Mouse (Mus musculus) hindbrain, embryonic 11.5 days (tissue): ENCODE measurements at regions not wholly inside any gene's neighbourhood (a gene's known extent, or its start where the extent isn't known, plus 50 kb on each side); places are given as distances from the start of the nearest gene placed in this dataset.

Experiments used
- ATAC-seq: fragments of 200-750 bp; cut with Nextera tagmentation; 2 replicates; pipeline ENCODE4 v1.8.0; 2017; ENCODE audit warnings: mild to moderate bottlenecking, moderate TSS enrichment, moderate library complexity; ENCODE audit not compliant: low FRiP score
- DNase-seq: peaks from one replicate; pipeline ENCODE4 v3.0.0-alpha.2; 2015; ENCODE audit warnings: low spot score
- H3K27ac ChIP-seq: fragments of 300-500 bp; sonication (generic); 2 replicates; pipeline ENCODE4 v1.5.1; 2014; ENCODE audit warnings: mild to moderate bottlenecking, low read depth, low read length
- H3K27me3 ChIP-seq: fragments of 300-500 bp; sonication (generic); 2 replicates; pipeline ENCODE4 v1.6.1; 2014; ENCODE audit warnings: mild to moderate bottlenecking, low read length, moderate library complexity, mixed read lengths; ENCODE audit not compliant: control insufficient read depth, insufficient read depth
- H3K36me3 ChIP-seq: fragments of 300-500 bp; sonication (generic); 2 replicates; pipeline ENCODE4 v1.6.1; 2014; ENCODE audit warnings: mild to moderate bottlenecking, low read length, moderate library complexity, mixed read lengths; ENCODE audit not compliant: control insufficient read depth, insufficient read depth
- H3K4me1 ChIP-seq: fragments of 300-500 bp; sonication (generic); replicated peaks from 2 replicates; pipeline ENCODE4 v1.6.1; 2014; ENCODE audit warnings: low read length, mixed read lengths; ENCODE audit not compliant: control insufficient read depth, insufficient read depth
- H3K4me2 ChIP-seq: fragments of 300-500 bp; sonication (generic); replicated peaks from 2 replicates; pipeline ENCODE4 v1.6.1; 2014; ENCODE audit warnings: mild to moderate bottlenecking, low read depth, low read length
- H3K4me3 ChIP-seq: fragments of 300-500 bp; sonication (generic); 2 replicates; pipeline ENCODE4 v1.5.1; 2014; ENCODE audit warnings: low read depth, low read length
- H3K9ac ChIP-seq: fragments of 300-500 bp; sonication (generic); 2 replicates; pipeline ENCODE4 v1.6.1; 2014; ENCODE audit warnings: low read depth, low read length
- H3K9me3 ChIP-seq: fragments of 300-500 bp; sonication (generic); 2 replicates; pipeline ENCODE4 v1.6.1; 2016; ENCODE audit warnings: low read length; ENCODE audit not compliant: control insufficient read depth
- WGBS: fragments of 180-500 bp; shearing (Covaris S2); extraction: QIAGEN DNeasy Blood & Tissue Kit; methylation state at CpG from one replicate; pipeline ENCODE4 v1.1.7; 2014; 5-methylcytosine and 5-hydroxymethylcytosine counted together

DNA sequence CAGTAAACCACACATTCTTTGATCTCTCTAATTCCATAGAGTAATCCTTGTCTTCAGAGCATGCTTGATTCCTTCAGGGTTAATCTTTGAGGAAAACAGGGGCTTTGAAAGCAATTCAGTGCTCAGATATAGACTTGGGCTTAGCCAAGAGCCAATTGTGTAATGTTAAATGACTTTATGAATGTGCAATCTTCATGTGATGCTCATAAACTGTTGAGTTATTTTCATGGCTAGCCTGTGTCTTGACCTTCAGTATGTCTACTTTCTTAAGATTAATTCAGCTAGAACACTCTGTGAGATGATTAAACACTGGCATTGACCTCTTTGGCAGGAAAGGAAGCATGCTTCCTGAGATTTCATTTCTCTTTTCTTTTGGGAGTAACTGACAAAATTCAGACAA is 147.8 kb downstream of the Gabrg2 start:
- no peaks in the 10 kb centered on the region for H3K4me1 ChIP-seq
- H3K36me3 ChIP-seq: no peaks in the 10 kb centered on the region
- no peaks in the 10 kb centered on the region for H3K27me3 ChIP-seq
- no peaks in the 10 kb centered on the region for H3K9me3 ChIP-seq
- DNase-seq (no peak), ATAC-seq (no peak)
- H3K4me3 ChIP-seq: no peak overlapping the region
- H3K27ac ChIP-seq: no peak overlapping the region
- H3K4me2 ChIP-seq: no peak overlapping the region
- H3K9ac ChIP-seq: no peak overlapping the region

DNA sequence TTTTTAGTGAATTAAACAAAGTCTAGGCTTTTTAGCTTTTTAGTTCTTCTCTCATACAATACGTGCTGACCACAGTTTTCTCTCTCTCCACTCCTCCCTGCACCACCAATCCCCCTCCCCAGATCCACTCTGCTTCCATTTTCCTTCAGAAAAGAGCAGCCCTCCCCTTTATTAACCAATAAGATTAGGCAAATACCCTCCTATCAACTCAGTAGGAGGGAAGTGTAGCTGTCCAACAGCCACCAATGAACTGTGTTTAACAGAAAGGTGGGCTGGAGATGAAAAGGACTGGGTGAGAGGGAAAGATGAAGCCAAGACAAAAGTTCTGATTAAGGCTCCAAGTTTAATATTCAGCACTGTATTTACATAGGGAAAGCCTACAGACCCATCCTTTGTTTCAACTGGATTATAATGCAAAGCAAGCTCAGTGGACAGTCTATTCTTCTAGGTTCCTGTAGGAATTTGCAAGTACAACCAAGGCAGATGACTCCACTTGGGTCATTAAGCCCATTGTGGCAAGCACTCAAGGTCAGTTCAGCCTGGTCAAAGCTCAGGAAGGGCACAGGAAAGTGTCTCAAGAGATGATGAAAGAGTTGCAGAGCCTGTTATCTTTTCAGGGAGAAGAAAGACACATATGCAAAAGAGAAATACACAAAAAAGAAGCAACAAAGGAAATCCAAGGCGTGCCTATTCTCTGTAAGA is 174.5 kb downstream of the Gabrg2 start:
- ATAC-seq: peak; percentile 77
- 13% methylated on average over 2 of the region's 2 CpGs for WGBS
- DNase-seq: peak; percentile 8

GRCm38 (mm10) chr11:41818014-41818413 is 182.6 kb downstream of the Gabrg2 start:
- Histone ChIP-seq H3K36me3 (no peaks in the 10 kb centered on the region), H3K4me2 (no peak overlapping the region), H3K27me3 (no peaks in the 10 kb centered on the region), H3K9me3 (no peaks in the 10 kb centered on the region), H3K4me1 (no peaks in the 10 kb centered on the region), H3K4me3 (no peak overlapping the region), H3K27ac (no peak overlapping the region), H3K9ac (no peak overlapping the region)
- 89% methylated on average over 2 of the region's 2 CpGs for WGBS
- DNase-seq (no peak), ATAC-seq (no peak)

More for the DNA sequence above, 174.5 kb downstream of the Gabrg2 start:
- Histone ChIP-seq H3K27me3 (no peaks in the 10 kb centered on the region), H3K9me3 (no peaks in the 10 kb centered on the region), H3K4me2 (no peak overlapping the region), H3K4me3 (no peak overlapping the region), H3K4me1 (no peaks in the 10 kb centered on the region), H3K36me3 (no peaks in the 10 kb centered on the region), H3K27ac (no peak overlapping the region), H3K9ac (no peak overlapping the region)

- DNase-seq (no peak), ATAC-seq (no peak)
- Histone ChIP-seq H3K9ac (no peak overlapping the region), H3K4me1 (no peaks in the 10 kb centered on the region), H3K36me3 (no peaks in the 10 kb centered on the region), H3K4me2 (no peak overlapping the region), H3K27me3 (no peaks in the 10 kb centered on the region), H3K9me3 (no peaks in the 10 kb centered on the region), H3K4me3 (no peak overlapping the region), H3K27ac (no peak overlapping the region)
- 76% methylated on average over 1 of the region's 1 CpGs for WGBS
Measured at GRCm38 (mm10) chr11:41812996-41813395, 187.7 kb downstream of the Gabrg2 start.

DNA sequence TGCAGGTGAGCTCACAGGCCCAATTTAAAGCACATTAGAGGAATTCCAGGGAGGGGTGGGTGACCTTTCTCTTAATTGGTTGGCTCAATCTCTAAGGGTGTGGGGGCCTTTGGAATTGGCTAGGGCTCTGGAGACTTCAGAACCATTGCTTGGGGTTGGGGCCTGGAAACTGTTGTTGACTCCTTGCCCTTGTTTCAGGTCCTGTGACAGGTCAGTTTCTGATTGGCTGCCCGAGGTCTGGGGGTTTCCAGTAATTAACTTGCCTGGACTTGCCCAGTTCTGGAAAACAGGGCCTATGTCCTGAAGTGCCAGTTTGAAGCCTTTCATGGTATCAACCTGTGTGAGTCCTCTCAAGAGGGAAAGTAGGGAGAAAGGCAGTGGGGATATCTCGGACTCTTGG is 191.8 kb downstream of the Gabrg2 start:
- Histone ChIP-seq H3K27me3 (no peaks in the 10 kb centered on the region), H3K36me3 (no peaks in the 10 kb centered on the region), H3K4me1 (no peaks in the 10 kb centered on the region), H3K4me2 (no peak overlapping the region), H3K9me3 (no peaks in the 10 kb centered on the region), H3K9ac (no peak overlapping the region), H3K4me3 (no peak overlapping the region), H3K27ac (no peak overlapping the region)
- WGBS: 85% methylated on average over 2 of the region's 2 CpGs
- DNase-seq: no peak
- no peak for ATAC-seq

- ATAC-seq (no peak), DNase-seq (no peak)
- Histone ChIP-seq H3K4me1 (no peaks in the 10 kb centered on the region), H3K27me3 (no peaks in the 10 kb centered on the region), H3K4me3 (no peak overlapping the region), H3K27ac (no peak overlapping the region), H3K36me3 (no peaks in the 10 kb centered on the region), H3K9me3 (no peaks in the 10 kb centered on the region), H3K9ac (no peak overlapping the region), H3K4me2 (no peak overlapping the region)
- WGBS: 76% methylated on average over 3 of the region's 3 CpGs
Measured at GRCm38 (mm10) chr11:41792206-41792605, 208.5 kb downstream of the Gabrg2 start.
